Mouse (Mus musculus): ENCODE measurements around the gene Chrm5.

- TF ChIP-seq CTCF (IDR thresholded peaks at IDR 0.05; ENCODE audit: low read depth) (no peak), EP300 (optimal IDR thresholded peaks at IDR 0.05) (no peak)
Measured at GRCm38 (mm10) chr2:112491629-112492028, 11.1 kb upstream of the Chrm5 start.
